Mouse (Mus musculus) neutrophil, adult 5-6 weeks (primary cell): Measurements from ENCODE around the gene Riok2. TPM values are rescaled to one million over a fixed set of nuclear protein-coding genes. Genes with fewer than 3 reads are reported as not detected.
"Not testable (repeated sequence)": the region's sequence is repeated elsewhere in the genome, so short reads cannot be mapped to it uniquely, and the experiment has no call there.

Source experiments
- ATAC-seq: fragments of 151-379, 151-347 bp; 2 replicates; pipeline ENCODE4 v1.8.0; 2017; ENCODE audit warnings: mild to moderate bottlenecking, moderate TSS enrichment; ENCODE audit not compliant: insufficient number of reproducible peaks, poor library complexity, low FRiP score, severe bottlenecking; ENCODE audit errors: extremely low read depth
- total RNA-seq: library from RNA; stranded (forward); fragments of 200-1000 nt; gene quantifications from 2 replicates; pipeline ENCODE4 v1.2.3, GENCODE M21; 2017

The Riok2 gene
- total RNA-seq, result 29.6 and 30.0 TPM in 2 replicates

- peak; percentile 96 for ATAC-seq
Measured at GRCm38 (mm10) chr17:17373918-17374910, at the start of gene Riok2. Gene Riok2 (plus strand): TSS chr17:17374309.

- not testable (repeated sequence) for ATAC-seq
Measured at GRCm38 (mm10) chr17:17326022-17326421, 48.1 kb upstream of the Riok2 start.

DNA sequence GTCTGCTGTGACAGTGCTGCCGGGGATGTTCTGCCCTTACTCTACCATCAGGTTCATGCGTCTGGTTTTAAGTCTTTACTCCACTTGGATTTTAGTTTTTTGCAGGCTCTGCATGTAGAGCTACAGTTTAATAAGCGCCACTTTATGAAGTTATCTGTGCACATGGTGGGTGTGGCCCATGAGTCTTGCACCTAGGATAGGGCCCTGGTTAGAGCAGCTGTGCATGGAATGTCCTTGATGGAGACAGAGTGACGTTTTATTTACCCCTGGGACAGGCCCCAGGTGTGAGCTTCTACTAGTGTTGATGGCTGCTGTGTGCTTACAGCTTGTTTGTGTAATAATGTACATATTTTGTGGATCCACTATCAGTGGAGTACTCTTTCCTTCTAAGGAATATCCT, 47.5 kb upstream of the Riok2 start:
- no peak for ATAC-seq

- peak; percentile 73; the same call in 1 of the 2 replicates for ATAC-seq
Measured at GRCm38 (mm10) chr17:17345374-17346183, 28.5 kb upstream of the Riok2 start.

DNA sequence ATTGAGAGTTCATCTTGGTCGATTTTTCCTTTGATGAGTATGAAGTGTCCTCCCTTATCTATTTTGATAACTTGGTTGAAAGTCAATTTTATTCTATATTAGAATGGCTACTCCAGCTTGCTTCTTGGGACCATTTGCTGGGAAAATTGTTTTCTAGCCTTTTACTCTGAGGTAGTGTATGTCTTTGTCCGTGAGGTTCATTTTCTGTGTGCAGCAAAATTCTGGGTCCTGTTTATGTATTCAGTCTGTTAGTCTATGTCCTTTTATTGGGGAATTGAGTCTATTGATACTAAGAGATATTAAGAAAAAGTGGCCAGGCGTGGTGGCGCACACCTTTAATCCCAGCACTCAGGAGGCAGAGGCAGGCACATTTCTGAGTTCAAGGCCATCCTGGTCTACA, 27.8 kb upstream of the Riok2 start:
- not testable (repeated sequence) for ATAC-seq

- no peak for ATAC-seq
Measured at GRCm38 (mm10) chr17:17373550-17373917, 575 bp upstream of the Riok2 start.

DNA sequence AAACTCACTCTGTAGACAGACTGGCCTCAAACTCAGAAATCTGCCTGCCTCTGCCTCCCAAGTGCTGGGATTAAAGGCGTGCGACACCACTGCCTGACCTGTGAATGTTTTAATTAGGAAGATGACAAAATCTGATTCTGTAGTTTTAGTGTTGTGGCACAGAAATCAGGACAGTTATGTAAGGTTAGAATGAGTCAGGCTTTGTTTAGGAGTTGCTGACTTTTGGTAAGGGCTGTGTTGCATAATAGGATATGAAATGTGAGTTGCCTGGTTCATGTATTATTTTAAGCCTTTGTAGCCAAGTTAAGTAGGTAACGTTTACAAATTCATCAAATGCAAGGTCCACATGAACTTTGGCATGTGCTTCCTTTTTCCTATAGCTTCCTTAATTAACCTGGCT, 1.5 kb downstream of the Riok2 start:
- ATAC-seq, result no peak

DNA sequence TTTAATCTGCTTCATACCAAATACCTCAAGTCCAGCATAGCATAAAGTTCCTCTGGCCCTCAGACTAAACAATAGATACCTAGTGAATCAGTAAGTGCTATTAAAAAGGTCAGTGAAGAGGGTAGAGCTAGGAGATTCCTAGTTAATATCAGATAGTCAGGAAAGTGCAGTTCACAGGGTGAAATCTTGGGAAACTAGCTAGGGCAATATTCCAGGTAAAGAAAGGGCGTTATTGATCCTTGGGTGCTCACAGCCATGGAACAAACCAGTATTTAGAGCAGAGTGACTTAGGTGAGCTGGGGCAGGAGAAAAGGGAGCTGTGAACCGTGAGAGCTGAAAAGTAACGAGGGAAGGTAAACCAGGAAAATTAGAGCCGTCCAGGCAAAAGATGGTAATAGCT, 9.6 kb downstream of the Riok2 start:
- ATAC-seq, result no peak

GRCm38 (mm10) chr17:17384502-17384901, 10.4 kb downstream of the Riok2 start:
- no peak for ATAC-seq

GRCm38 (mm10) chr17:17386117-17386516, 12.0 kb downstream of the Riok2 start:
- no peak for ATAC-seq

DNA sequence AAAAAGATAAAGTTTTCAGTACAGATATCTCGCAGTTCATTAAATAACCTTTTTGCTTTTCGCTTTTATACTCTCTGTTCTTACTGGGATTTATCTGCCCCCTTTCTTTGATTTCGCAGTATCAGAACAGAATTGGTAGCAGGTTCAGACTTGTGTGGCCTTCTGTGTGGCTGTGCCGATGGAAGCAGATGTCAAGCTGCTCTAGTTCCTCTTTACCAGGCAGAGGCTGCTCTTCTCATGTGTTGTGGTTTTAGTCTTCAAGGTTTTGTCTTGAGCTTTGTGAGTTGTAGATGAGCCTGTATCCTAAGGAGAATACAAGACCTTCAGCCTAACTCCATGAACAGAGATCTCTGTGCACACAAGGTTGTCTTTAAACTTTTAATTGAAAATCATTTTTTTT, 17.7 kb downstream of the Riok2 start:
- ATAC-seq, result no peak

- no peak for ATAC-seq
Measured at GRCm38 (mm10) chr17:17392863-17393262, 18.8 kb downstream of the Riok2 start.

GRCm38 (mm10) chr17:17393300-17393699, 19.2 kb downstream of the Riok2 start:
- no peak for ATAC-seq

GRCm38 (mm10) chr17:17394336-17394735, 20.2 kb downstream of the Riok2 start:
- ATAC-seq, result peak; percentile 95

DNA sequence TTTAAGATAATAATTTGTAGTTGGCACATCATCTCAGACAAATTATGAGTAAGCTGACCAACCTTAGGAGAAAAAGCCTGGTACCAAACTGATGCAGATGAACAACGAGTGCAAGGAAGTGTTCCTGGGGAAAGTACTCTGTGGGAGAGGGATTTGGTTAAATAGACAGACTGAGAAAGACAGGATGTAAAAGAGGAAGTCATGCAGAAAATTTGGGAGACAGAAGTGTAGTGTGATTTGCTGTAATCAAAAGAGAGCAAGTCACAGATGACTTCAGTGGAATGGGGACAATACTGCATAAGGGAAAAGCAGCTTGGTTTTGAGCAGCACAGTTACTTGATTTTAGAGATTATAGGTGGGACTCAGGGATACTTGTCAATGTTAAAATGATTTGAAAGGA, 22.8 kb downstream of the Riok2 start:
- no peak for ATAC-seq

DNA sequence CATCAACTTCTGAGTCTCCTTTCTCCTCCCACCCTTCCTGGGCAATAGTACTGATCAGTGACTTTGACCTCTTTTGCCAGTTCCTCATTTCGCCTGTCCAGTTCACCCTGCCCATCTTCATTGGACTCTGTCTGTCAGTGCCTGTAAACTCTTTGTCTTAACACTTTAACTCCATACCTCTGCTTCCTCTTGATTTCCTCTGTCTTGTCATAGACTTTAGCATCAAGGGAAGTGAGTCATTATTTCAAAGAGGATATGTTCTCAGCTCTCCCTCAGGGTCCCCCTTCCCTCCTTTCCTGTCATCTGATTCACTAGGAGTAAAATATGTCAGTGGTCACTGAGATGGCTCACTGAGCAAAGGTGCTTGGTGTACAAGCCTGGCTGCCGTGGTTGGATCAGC, 24.6 kb downstream of the Riok2 start:
- no peak for ATAC-seq

- no peak for ATAC-seq
Measured at GRCm38 (mm10) chr17:17402222-17403004, 28.3 kb downstream of the Riok2 start, which contains the start of gene Lix1. Gene Lix1 (plus strand): TSS chr17:17402672.

GRCm38 (mm10) chr17:17403038-17403437, 28.9 kb downstream of the Riok2 start:
- no peak for ATAC-seq

- ATAC-seq, result no peak
Measured at GRCm38 (mm10) chr17:17403578-17404112, 29.5 kb downstream of the Riok2 start.
